Mouse (Mus musculus): ENCODE data around the gene Cnpy2. TPM values are rescaled to one million over a fixed set of nuclear protein-coding genes. Genes with fewer than 3 reads are reported as not detected.

Gene Cnpy2
- polyA plus RNA-seq, 1 experiment from 2014 or later, result 107 TPM

DNA sequence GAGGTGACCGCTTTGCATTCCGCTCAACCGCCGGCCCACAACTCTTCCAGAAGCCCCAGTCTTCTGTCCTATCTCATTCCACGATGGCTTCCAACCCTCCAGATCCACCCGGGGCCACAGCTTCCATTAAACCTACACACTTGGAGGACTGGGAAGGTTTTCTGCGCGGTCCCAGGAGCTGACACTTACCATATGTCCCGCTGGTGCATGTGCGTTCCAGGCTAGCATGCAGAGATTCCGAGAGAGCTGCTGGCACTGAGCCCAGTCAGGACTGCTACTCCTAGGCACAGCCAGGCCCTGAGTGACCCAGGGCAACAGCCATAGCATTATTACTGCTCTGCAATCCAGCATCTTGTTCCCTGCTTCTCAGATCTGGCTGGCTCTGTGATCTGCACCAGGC, 24.6 kb upstream of the Cnpy2 start:
- 70% methylated on average over 11 of the region's 11 CpGs for WGBS (ENCODE audit: insufficient replicate concordance)
- peak; percentile 24 for ATAC-seq
- no peaks in the 10 kb centered on the region for H3K36me3 ChIP-seq
- H3K4me3 ChIP-seq, result no peak overlapping the region
- no peak overlapping the region for H3K9ac ChIP-seq
- no peak overlapping the region for H3K4me2 ChIP-seq
- no peak overlapping the region for H3K27ac ChIP-seq
- H3K27me3 ChIP-seq (replicated peaks), result no peaks in the 10 kb centered on the region
- H3K9me3 ChIP-seq (replicated peaks), result no peaks in the 10 kb centered on the region
- peaks cover 12% of the 10 kb centered on the region for H3K4me1 ChIP-seq

DNA sequence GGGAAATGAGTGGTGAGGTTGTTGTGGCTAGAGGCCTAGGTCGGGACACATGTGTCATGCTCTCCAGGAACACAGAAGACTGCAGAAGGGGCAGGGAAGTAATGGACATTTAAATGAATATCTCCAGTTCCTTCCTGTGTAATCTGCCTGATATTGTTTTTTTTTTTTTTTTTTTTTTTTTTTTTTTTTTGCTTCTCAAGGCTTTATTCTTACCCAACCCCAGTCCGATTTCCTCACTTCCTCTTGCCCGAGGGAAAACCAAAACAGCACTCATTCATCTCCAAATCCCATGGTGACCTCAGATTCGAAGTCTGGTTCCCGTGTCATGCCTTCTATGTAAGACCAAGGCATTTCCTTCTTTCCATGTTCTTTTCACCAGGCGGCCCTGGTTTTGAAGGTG, 24.0 kb upstream of the Cnpy2 start:
- no peak overlapping the region for H3K27ac ChIP-seq
- no peak overlapping the region for H3K9ac ChIP-seq
- H3K27me3 ChIP-seq (replicated peaks), result no peaks in the 10 kb centered on the region
- peaks cover 13% of the 10 kb centered on the region for H3K4me1 ChIP-seq
- no peak for ATAC-seq
- H3K36me3 ChIP-seq, result no peaks in the 10 kb centered on the region
- WGBS (ENCODE audit: insufficient replicate concordance), result 47% methylated on average over 6 of the region's 6 CpGs
- H3K9me3 ChIP-seq (replicated peaks), result no peaks in the 10 kb centered on the region
- H3K4me2 ChIP-seq, result no peak overlapping the region
- H3K4me3 ChIP-seq, result no peak overlapping the region

- no peak for ATAC-seq
- Histone ChIP-seq H3K36me3 (no peaks in the 10 kb centered on the region), H3K4me1 (peaks cover 14% of the 10 kb centered on the region), H3K27me3 (replicated peaks) (no peaks in the 10 kb centered on the region), H3K9ac (no peak within 1 kb of the TSS), H3K4me3 (no peak within 1 kb of the TSS), H3K9me3 (replicated peaks) (no peaks in the 10 kb centered on the region), H3K4me2 (no peak within 1 kb of the TSS), H3K27ac (no peak within 1 kb of the TSS)
- 60% methylated on average over 11 of the region's 11 CpGs for WGBS (ENCODE audit: insufficient replicate concordance)
Measured at GRCm38 (mm10) chr10:128298702-128299171, 23.5 kb upstream of the Cnpy2 start, which contains the start of gene Il23a. TSS of gene Il23a (minus strand) at chr10:128298752.

DNA sequence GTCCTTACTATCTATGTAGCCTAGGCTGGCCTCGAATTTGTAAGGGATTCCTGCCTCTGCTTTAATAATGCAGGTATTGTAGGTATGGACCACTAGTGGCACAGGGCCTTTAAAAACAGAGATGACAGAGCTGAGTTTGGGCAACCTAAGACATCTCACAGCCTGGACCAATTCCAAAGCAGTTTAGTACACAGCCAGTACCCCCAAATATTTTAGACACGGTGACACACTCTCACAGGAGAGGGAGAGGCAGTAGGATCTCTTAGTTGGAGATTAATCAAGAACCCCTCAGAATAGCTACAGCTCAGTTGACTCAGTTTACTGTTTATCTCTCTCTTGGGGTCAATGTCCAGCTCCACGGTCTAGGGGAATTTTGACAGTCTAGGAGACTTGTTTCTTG, 19.9 kb upstream of the Cnpy2 start:
- no peak for ATAC-seq

GRCm38 (mm10) chr10:128302785-128303125, 19.5 kb upstream of the Cnpy2 start:
- H3K4me1 ChIP-seq, result peaks cover 28% of the 10 kb centered on the region
- peaks cover 6% of the 10 kb centered on the region for H3K36me3 ChIP-seq
- peak overlapping the region; percentile 89 for H3K4me2 ChIP-seq
- no peaks in the 10 kb centered on the region for H3K9me3 ChIP-seq (replicated peaks)
- peak overlapping the region; percentile 86 for H3K27ac ChIP-seq
- peak; percentile 40 for ATAC-seq
- peak overlapping the region; percentile 69 for H3K4me3 ChIP-seq
- no peaks in the 10 kb centered on the region for H3K27me3 ChIP-seq (replicated peaks)
- H3K9ac ChIP-seq, result peak overlapping the region; percentile 85
- WGBS (ENCODE audit: insufficient replicate concordance), result under 1% methylated on average over 9 of the region's 9 CpGs

More for the DNA sequence above, 19.9 kb upstream of the Cnpy2 start:
- Histone ChIP-seq H3K27ac (peak overlapping the region; percentile 86), H3K36me3 (peaks cover 6% of the 10 kb centered on the region), H3K9ac (peak overlapping the region; percentile 85), H3K4me3 (peak overlapping the region; percentile 69), H3K4me2 (peak overlapping the region; percentile 89), H3K27me3 (replicated peaks) (no peaks in the 10 kb centered on the region), H3K9me3 (replicated peaks) (no peaks in the 10 kb centered on the region), H3K4me1 (peaks cover 30% of the 10 kb centered on the region)
- 23% methylated on average over 3 of the region's 3 CpGs for WGBS (ENCODE audit: insufficient replicate concordance)

DNA sequence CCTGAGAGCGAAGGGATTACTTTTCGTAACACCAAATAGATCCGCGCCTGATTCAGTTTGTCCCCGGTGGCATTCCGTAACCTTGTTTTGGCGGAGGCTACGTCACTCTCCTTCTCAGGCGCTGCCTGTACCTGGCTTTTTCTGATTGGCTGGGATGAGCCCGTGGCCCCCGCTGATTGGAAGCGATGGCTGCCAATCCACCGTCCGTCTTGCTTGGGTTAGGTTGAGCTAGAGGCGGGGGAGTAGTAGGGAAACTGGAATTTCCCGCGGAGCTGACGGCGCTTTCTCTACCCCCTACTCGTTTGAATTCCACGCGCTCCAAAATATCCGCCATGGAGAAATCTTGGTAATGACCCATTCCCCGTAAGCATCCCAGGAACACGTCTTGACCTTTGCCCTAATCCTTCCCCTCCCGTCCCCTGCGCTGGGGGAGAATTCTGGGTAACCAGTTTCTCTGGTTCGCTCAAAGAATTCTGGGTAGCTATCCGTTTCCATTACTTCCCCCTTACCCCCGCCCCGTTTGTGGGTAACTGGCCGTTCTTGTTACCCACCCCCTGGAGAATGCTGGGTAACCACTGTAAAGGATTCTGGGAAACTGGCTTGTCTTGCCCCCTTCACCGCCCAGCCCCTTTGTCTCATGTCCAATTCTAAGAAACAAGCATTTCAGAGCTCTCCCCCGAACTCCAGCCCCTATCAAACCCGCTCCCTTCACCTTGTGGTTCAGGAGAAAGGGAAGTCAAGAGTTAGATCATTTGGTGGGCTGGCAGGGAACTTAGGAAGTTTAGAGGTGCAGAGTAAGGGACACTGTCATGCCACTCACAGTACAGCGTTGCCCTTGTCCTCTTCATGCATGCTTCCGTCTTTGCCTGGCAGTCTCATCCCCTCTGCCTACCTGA, 18.9 kb upstream of the Cnpy2 start, which contains the start of gene Pan2:
Pan2 (plus strand) TSS at position 210 of the 896 bp plus-strand sequence.
- Histone ChIP-seq H3K4me3 (peak within 1 kb of the TSS; percentile 69), H3K36me3 (peaks cover 12% of the 10 kb centered on the region), H3K9ac (peak within 1 kb of the TSS; percentile 85), H3K9me3 (replicated peaks) (no peaks in the 10 kb centered on the region), H3K4me1 (peaks cover 24% of the 10 kb centered on the region), H3K27ac (peak within 1 kb of the TSS; percentile 86), H3K4me2 (peak within 1 kb of the TSS; percentile 89), H3K27me3 (replicated peaks) (no peaks in the 10 kb centered on the region)
- 2% methylated on average over 37 of the region's 37 CpGs for WGBS (ENCODE audit: insufficient replicate concordance)
- ATAC-seq, result peak; percentile 98

- ATAC-seq, result no peak
- H3K27me3 ChIP-seq (replicated peaks), result no peaks in the 10 kb centered on the region
- no peak overlapping the region for H3K4me2 ChIP-seq
- peaks cover 74% of the 10 kb centered on the region for H3K36me3 ChIP-seq
- no peak overlapping the region for H3K9ac ChIP-seq
- peaks cover 7% of the 10 kb centered on the region for H3K4me1 ChIP-seq
- no peaks in the 10 kb centered on the region for H3K9me3 ChIP-seq (replicated peaks)
- no peak overlapping the region for H3K4me3 ChIP-seq
- no peak overlapping the region for H3K27ac ChIP-seq
- 84% methylated on average over 7 of the region's 7 CpGs for WGBS (ENCODE audit: insufficient replicate concordance)
Measured at GRCm38 (mm10) chr10:128309654-128310053, 12.6 kb upstream of the Cnpy2 start.

DNA sequence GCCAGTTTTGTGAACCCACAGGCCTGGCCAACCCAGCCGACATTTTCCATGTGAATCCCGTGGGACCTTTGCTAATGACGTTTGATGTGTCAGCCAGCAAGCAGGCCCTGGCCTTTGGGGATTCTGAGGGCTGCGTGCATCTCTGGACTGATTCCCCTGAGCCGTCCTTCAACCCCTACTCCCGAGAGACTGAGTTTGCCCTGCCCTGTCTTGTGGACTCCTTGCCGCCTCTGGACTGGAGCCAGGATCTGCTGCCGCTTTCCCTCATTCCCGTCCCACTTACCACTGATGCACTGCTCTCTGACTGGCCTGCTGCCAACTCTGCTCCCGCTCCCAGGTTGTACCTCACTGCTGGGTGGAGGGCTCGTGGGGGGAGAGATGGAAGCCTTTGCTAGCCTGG, 12.1 kb upstream of the Cnpy2 start:
- H3K36me3 ChIP-seq, result peaks cover 79% of the 10 kb centered on the region
- ATAC-seq, result no peak
- no peak overlapping the region for H3K4me3 ChIP-seq
- WGBS (ENCODE audit: insufficient replicate concordance), result 83% methylated on average over 11 of the region's 11 CpGs
- H3K4me1 ChIP-seq, result peaks cover 5% of the 10 kb centered on the region
- H3K4me2 ChIP-seq, result no peak overlapping the region
- no peaks in the 10 kb centered on the region for H3K27me3 ChIP-seq (replicated peaks)
- no peak overlapping the region for H3K27ac ChIP-seq
- H3K9ac ChIP-seq, result no peak overlapping the region
- no peaks in the 10 kb centered on the region for H3K9me3 ChIP-seq (replicated peaks)

- Histone ChIP-seq H3K4me2 (no peak overlapping the region), H3K36me3 (peaks cover 83% of the 10 kb centered on the region), H3K4me3 (no peak overlapping the region), H3K4me1 (peaks cover 9% of the 10 kb centered on the region), H3K27me3 (replicated peaks) (no peaks in the 10 kb centered on the region), H3K9ac (no peak overlapping the region), H3K27ac (no peak overlapping the region), H3K9me3 (replicated peaks) (no peaks in the 10 kb centered on the region)
- WGBS (ENCODE audit: insufficient replicate concordance), result 52% methylated on average over 4 of the region's 4 CpGs
- no peak for ATAC-seq
Measured at GRCm38 (mm10) chr10:128310902-128311301, 11.4 kb upstream of the Cnpy2 start.

GRCm38 (mm10) chr10:128315578-128315977, 6.7 kb upstream of the Cnpy2 start:
- H3K4me2 ChIP-seq, result no peak overlapping the region
- no peak overlapping the region for H3K27ac ChIP-seq
- no peaks in the 10 kb centered on the region for H3K9me3 ChIP-seq (replicated peaks)
- 75% methylated on average over 8 of the region's 8 CpGs for WGBS (ENCODE audit: insufficient replicate concordance)
- H3K27me3 ChIP-seq (replicated peaks), result no peaks in the 10 kb centered on the region
- ATAC-seq, result peak; percentile 68
- H3K4me1 ChIP-seq, result peaks cover 9% of the 10 kb centered on the region
- H3K9ac ChIP-seq, result no peak overlapping the region
- H3K36me3 ChIP-seq, result peaks cover 99% of the 10 kb centered on the region
- no peak overlapping the region for H3K4me3 ChIP-seq

DNA sequence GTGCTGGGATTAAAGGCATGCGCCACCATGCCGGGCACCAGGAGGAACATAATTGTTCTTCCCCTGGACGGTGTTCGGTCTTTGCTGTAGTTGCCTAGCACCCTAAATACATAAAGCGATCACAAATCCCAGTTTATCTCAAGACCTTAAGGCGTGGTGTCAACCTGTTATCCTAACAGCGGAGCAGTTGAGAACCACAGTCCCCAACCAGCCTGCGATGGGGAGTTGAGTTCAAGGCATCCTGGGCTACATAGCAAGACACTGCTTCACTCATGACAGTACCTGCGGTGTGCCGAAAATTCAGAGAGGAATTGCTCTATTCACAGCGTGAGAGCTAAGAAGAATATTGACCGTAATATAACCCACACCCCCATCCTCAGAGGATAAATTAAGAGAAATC, 618 bp upstream of the Cnpy2 start:
- peaks cover 57% of the 10 kb centered on the region for H3K36me3 ChIP-seq
- H3K4me3 ChIP-seq, result peak overlapping the region; percentile 84
- no peak for ATAC-seq
- 0 out of 2 replicates have a peak overlapping the region, but pooled peaks have one; percentile 17 for H3K27ac ChIP-seq
- 46% methylated on average over 12 of the region's 12 CpGs for WGBS (ENCODE audit: insufficient replicate concordance)
- peaks cover 22% of the 10 kb centered on the region for H3K4me1 ChIP-seq
- H3K9ac ChIP-seq, result peak overlapping the region; percentile 92
- H3K27me3 ChIP-seq (replicated peaks), result no peaks in the 10 kb centered on the region
- H3K9me3 ChIP-seq (replicated peaks), result no peaks in the 10 kb centered on the region
- H3K4me2 ChIP-seq, result peak overlapping the region; percentile 87

GRCm38 (mm10) chr10:128323516-128323915, 1.3 kb downstream of the Cnpy2 start:
- WGBS (ENCODE audit: insufficient replicate concordance), result 46% methylated on average over 8 of the region's 8 CpGs
- Histone ChIP-seq H3K9me3 (replicated peaks) (no peaks in the 10 kb centered on the region), H3K9ac (peak overlapping the region; percentile 92), H3K4me3 (peak overlapping the region; percentile 84), H3K27ac (peak overlapping the region; percentile 89), H3K27me3 (replicated peaks) (no peaks in the 10 kb centered on the region), H3K4me2 (peak overlapping the region; percentile 87), H3K36me3 (peaks cover 55% of the 10 kb centered on the region), H3K4me1 (peaks cover 22% of the 10 kb centered on the region)
- no peak for ATAC-seq
